Mouse (Mus musculus): ENCODE data around the gene 4930402H24Rik.

Gene 4930402H24Rik

GRCm38 (mm10) chr2:130664102-130664701 is 242.0 kb downstream of the 4930402H24Rik start, which contains the start of gene Ddrgk1:
Ddrgk1 (minus strand) TSS chr2:130664659.
- DNase-seq (ENCODE audit: low spot score in 2 of 2): peak; percentile 86 to 88

- DNase-seq (ENCODE audit: low spot score in 2 of 2): no peak
Measured at GRCm38 (mm10) chr2:130663342-130663741, 242.9 kb downstream of the 4930402H24Rik start.

GRCm38 (mm10) chr2:130658530-130658929 is 247.7 kb downstream of the 4930402H24Rik start:
- DNase-seq (ENCODE audit: low spot score in 2 of 2): no peak

DNA sequence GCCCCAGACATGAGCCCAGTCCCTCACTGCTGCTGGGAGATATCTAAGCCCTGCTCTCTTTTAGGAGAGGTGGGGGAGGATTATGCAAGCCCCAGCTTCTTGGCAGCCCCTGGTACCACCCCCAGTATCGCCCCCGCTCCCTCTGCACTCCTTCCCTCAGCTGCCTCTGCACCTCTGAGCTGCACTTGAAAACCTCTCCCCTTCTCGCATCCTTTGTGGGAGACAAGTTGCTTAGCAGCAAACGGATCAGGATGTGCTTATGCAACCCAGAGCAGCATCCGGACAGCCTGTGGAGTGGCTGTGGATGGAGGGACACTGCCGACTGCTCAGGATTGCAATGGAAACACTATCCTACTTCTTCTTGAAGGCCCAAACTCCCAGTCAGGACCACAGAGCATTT is 248.7 kb downstream of the 4930402H24Rik start:
- no peak for DNase-seq (ENCODE audit: low spot score in 2 of 2)

- no peak for DNase-seq (ENCODE audit: low spot score in 2 of 2)
Measured at GRCm38 (mm10) chr2:130656536-130656935, 249.7 kb downstream of the 4930402H24Rik start.
